Mouse (Mus musculus): ENCODE results near the gene Fdxr.

GRCm38 (mm10) chr11:115283486-115283765, 6.6 kb upstream of the Fdxr start:
- TF ChIP-seq POLR2A (IDR thresholded peaks at IDR 0.05; ENCODE audit: insufficient read depth, low read depth, low read length) (no peak), CTCF (IDR thresholded peaks at IDR 0.05; ENCODE audit: insufficient read depth, low read depth, low read length) (no peak)

Measured in olfactory bulb, adult 2 months (tissue).